Comparison of ENCODE assay signal across 8 mouse cellular contexts in genomic region chr5:113918654-113919053, GRCm38 (mm10). TPM values are rescaled to one million over a fixed set of nuclear protein-coding genes. Genes with fewer than 3 reads are reported as not detected.
DNase-seq lines count a peak whose midpoint lies in the region; ATAC-seq and TF ChIP-seq lines count a peak whose summit lies in the region.

No protein-coding gene starts in this region.

- intact Hi-C loops in heart, postnatal 25 days (cut with DNase I), result no loop called here
- intact Hi-C loops in left cerebral cortex, postnatal 10 days (cut with DNase I), result no loop called here

- no peak for TF ChIP-seq CTCF in small intestine, adult 2 months (IDR thresholded peaks at IDR 0.05; ENCODE audit: extremely low read depth, insufficient read length, insufficient replicate concordance, low read depth, low read length)

- H3K4me2 ChIP-seq in neural tube, embryonic 12.5 days (replicated peaks), result no peak overlapping the region
- H3K4me2 ChIP-seq in liver, embryonic 13.5 days, result no peak overlapping the region

- H3K4me1 ChIP-seq in neural tube, embryonic 12.5 days, result peaks cover 17% of the 10 kb centered on the region
- peaks cover 27% of the 10 kb centered on the region for H3K4me1 ChIP-seq in liver, embryonic 13.5 days (replicated peaks)
- H3K4me1 ChIP-seq in small intestine, adult 2 months (ENCODE audit: control insufficient read depth, insufficient read depth, insufficient read length, low read length), result peaks cover 15% of the 10 kb centered on the region

- no peaks in the 10 kb centered on the region for H3K27me3 ChIP-seq in neural tube, embryonic 12.5 days (replicated peaks)
- no peaks in the 10 kb centered on the region for H3K27me3 ChIP-seq in liver, embryonic 13.5 days
- no peaks in the 10 kb centered on the region for H3K27me3 ChIP-seq in small intestine, adult 2 months (ENCODE audit: control insufficient read depth, insufficient read depth, low read length)

- ATAC-seq in neural tube, embryonic 12.5 days (ENCODE audit: low FRiP score, low read depth), result no peak
- ATAC-seq in liver, embryonic 13.5 days (ENCODE audit: low read depth), result 0 out of 2 replicates have a peak, but pooled peaks have one; percentile 39

- no peaks in the 10 kb centered on the region for H3K9me3 ChIP-seq in neural tube, embryonic 12.5 days
- H3K9me3 ChIP-seq in liver, embryonic 13.5 days (replicated peaks), result no peaks in the 10 kb centered on the region

- WGBS in neural tube, embryonic 12.5 days, result 44% methylated on average over 9 of the region's 9 CpGs
- 16% methylated on average over 9 of the region's 9 CpGs for WGBS in liver, embryonic 13.5 days (ENCODE audit: insufficient replicate concordance)
- 6% methylated on average over 9 of the region's 9 CpGs for WGBS in small intestine, adult 2 months

- no peak for TF ChIP-seq POLR2A in small intestine, adult 2 months (IDR thresholded peaks at IDR 0.05; ENCODE audit: low read depth, low read length)

- DNase-seq in neural tube, embryonic 10.5 days (ENCODE audit: extremely low spot score, low spot score), result no peak
- peak; percentile 65 for DNase-seq in heart, postnatal 25 days (ENCODE audit: low spot score)
- DNase-seq in liver, embryonic 13.5 days, result no peak
- no peak for DNase-seq in adipocyte (ENCODE audit: low spot score)
- DNase-seq in cerebellum, adult 9-11 months, result no peak
- DNase-seq in left cerebral cortex, postnatal 10 days (ENCODE audit: extremely low spot score in 1 of 2, low spot score in 2 of 2), result no peak

- H3K36me3 ChIP-seq in neural tube, embryonic 12.5 days, result no peaks in the 10 kb centered on the region
- H3K36me3 ChIP-seq in liver, embryonic 13.5 days, result no peaks in the 10 kb centered on the region
- no peaks in the 10 kb centered on the region for H3K36me3 ChIP-seq in small intestine, adult 2 months (ENCODE audit: control insufficient read depth, insufficient read depth, low read length)

- no peak overlapping the region for H3K4me3 ChIP-seq in neural tube, embryonic 12.5 days
- H3K4me3 ChIP-seq in liver, embryonic 13.5 days (replicated peaks), result no peak overlapping the region
- 0 out of 2 replicates have a peak overlapping the region, but pooled peaks have one; percentile 14 for H3K4me3 ChIP-seq in small intestine, adult 2 months (ENCODE audit: low read depth, low read length)

- 0 out of 2 replicates have a peak overlapping the region, but pooled peaks have one; percentile 5 for H3K9ac ChIP-seq in neural tube, embryonic 12.5 days
- H3K9ac ChIP-seq in liver, embryonic 13.5 days, result no peak overlapping the region

- no peak overlapping the region for H3K27ac ChIP-seq in neural tube, embryonic 12.5 days
- H3K27ac ChIP-seq in liver, embryonic 13.5 days, result no peak overlapping the region
- peak overlapping the region; percentile 70 for H3K27ac ChIP-seq in small intestine, adult 2 months (ENCODE audit: insufficient read depth, low read depth, low read length)

RNA-seq across cellular contexts. Expression of gene Coro1c, which starts 10.1 kb away (rescaled TPM):
- 259 and 292 TPM in 2 replicates for polyA plus RNA-seq in neural tube, embryonic 12.5 days (2016; fragmentation: Nextera tagmentation; extraction: Ambion mirVana)
- total RNA-seq in heart, postnatal 25 days (2021), result 10 to 100 TPM; 34.5 to 35.2 TPM
- polyA plus RNA-seq in liver, embryonic 13.5 days (2015; fragmentation: Nextera tagmentation; extraction: Ambion mirVana), result 48.0 and 60.3 TPM in 2 replicates
- 68.3 and 144 TPM in 2 replicates for polyA plus RNA-seq in small intestine, adult 2 months (2012; rRNA removed)
- 100 to 1,000 TPM; 117 to 122 TPM for total RNA-seq in left cerebral cortex, postnatal 10 days (2021)
